Mouse (Mus musculus) small intestine, adult 2 months (tissue): ENCODE data around the gene Gm10197.

Source experiments
- CTCF ChIP-seq: fragments of 200-500 bp; IDR thresholded peaks from 2 replicates; pipeline ENCODE4 v1.5.1; 2012; ENCODE audit warnings: low read depth, mild to moderate bottlenecking, control low read depth, inconsistent platforms, low read length, moderate library complexity, mixed read lengths; ENCODE audit not compliant: insufficient replicate concordance, insufficient read length; ENCODE audit errors: extremely low read depth
- POLR2A ChIP-seq: fragments of 200-500 bp; IDR thresholded peaks from 2 replicates; pipeline ENCODE4 v1.6.1; 2012; ENCODE audit warnings: low read depth, mild to moderate bottlenecking, control low read depth, inconsistent platforms, low read length, moderate library complexity

DNA sequence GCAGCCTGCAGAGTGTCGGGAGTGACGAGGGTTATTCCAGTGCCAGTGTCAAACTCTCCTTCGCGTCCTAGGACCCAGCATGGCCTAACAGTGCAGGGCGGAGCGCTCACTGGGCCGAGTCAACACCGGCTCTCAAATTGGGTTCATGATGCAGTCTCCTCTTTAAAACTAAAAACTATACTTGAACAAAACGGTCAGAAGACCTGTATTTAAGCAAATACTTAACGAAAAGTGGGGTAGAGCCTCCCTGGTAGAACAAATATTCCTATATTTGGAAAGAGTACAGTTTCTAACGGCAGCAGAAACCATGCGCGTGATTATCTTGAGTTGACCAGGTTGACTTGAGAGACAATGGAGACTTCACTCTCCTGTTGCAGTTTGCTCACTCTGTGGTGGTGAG lies at the start of gene Gm10197:
- TF ChIP-seq POLR2A (no peak), CTCF (no peak)
